Mouse (Mus musculus): ENCODE results near the gene Dip2c.

Dip2c gene

DNA sequence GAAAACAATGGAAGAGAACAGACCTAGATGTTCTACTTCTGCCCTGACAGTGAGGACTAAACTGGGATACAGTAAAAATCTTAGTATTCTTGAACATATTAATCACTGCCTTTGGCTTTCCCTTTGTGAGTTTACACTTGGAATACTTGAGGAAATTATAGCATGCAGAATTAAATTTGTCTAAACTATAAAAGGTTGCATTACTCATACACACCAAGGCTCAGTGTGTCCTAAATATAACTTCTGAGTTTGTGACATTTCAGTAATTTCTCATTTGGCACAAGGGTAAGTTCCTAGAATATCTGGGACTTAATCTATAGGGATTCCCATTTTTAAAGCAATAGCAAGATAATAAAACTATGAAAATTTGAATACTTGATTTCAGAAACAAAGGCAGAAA is 262.2 kb downstream of the Dip2c start:
- no peak for DNase-seq (ENCODE audit: low spot score in 2 of 2)

DNA sequence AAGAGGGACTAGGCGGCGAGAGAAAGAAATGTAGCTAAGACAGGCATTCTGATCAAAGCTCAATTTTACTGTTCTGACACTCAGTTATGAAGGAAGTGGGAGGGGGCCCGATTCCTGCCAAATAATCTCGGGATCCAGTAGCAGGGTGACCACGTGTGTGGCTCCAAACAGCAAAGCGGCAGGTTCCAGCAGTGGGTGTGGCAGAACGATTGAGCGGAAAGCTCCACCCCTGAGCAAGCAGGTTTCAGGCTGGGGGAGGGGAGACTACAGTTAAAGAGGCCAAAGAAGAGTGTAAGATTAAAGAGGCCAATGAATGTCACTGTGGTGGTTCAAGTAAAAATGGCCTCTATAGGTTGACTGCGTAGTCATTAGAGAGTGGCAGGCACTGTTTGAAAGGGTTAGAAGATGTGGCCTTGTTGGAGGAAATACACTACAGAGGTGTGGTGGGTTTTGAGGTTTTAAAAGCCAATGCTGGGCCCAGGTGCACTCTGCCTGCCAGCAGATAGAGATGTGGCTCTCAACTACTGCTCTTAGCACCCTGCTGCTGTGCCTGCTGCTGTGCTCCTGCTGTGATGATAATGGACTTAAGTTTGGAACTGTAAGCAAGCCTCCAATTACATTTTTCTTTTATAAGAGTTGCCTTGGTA is 271.5 kb downstream of the Dip2c start:
- DNase-seq (ENCODE audit: low spot score in 2 of 2), result no peak

DNA sequence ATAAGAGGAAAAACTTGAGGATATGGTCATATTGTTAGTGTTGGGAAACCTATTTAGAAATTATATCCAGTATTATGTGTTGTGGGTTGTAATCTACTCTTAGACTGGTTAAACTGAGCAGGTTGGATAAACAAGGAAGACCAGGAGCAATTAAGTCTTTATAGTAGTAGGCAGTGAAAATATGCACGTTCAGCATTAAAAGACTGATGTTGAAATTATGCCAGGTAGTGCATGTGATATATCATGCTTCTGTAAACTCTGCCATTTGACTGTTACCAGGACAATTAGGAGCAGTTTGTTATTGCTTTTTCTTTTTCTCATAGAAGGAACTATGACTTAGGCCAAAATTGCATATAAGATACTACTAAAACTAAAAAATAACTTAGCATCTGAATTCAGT is 285.8 kb downstream of the Dip2c start:
- DNase-seq (ENCODE audit: low spot score in 2 of 2), result no peak

GRCm38 (mm10) chr13:9562921-9563320 is 286.6 kb downstream of the Dip2c start:
- DNase-seq (ENCODE audit: low spot score in 2 of 2), result no peak

GRCm38 (mm10) chr13:9568852-9569251 is 292.5 kb downstream of the Dip2c start:
- DNase-seq (ENCODE audit: low spot score in 2 of 2), result peak; percentile 24 to 35

- DNase-seq (ENCODE audit: low spot score in 2 of 2), result no peak
These were observed 300.4 kb downstream of the Dip2c start for GRCm38 (mm10) chr13:9576686-9577085.

DNA sequence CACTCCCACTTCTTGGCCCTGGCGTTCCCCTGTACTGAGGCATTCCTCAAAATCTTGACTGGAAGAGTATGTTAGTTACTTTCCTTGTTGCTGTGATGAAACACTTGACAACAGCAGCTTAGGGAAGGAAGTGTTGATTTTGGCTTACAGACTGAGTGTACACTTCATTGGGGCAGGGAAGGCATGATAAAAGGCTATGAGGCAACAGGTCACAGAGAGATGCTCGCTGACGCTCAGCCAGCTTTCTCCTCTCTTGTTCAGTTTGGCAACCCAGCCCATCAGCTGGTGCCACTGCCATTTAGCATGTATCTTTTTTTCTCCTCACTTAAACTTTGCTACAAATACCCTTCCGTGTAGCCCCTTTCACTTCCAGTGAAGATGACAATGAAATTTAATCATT is 302.1 kb downstream of the Dip2c start:
- DNase-seq (ENCODE audit: low spot score in 2 of 2), result no peak

- no peak for DNase-seq (ENCODE audit: low spot score in 2 of 2)
These were observed 305.5 kb downstream of the Dip2c start for GRCm38 (mm10) chr13:9581821-9582220.

DNA sequence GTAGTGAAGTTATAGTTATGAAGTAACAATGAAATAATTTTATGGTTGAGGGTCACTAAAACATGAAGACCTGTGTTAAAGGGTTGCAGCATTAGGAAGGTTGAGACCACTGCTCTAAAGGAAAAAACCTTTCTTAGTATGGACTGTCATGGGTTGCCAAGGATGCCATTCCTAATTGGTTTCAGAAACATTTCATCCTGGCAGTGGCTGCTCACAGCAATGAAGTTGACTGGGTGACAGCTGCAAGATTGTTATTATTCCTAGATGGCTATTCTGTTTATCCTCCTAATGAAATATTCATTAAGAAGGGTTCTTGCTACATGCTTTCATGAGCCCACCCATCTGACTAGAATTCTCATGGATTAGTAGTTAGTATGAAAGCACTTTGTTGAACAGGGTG is 307.3 kb downstream of the Dip2c start:
- no peak for DNase-seq (ENCODE audit: low spot score in 2 of 2)

DNA sequence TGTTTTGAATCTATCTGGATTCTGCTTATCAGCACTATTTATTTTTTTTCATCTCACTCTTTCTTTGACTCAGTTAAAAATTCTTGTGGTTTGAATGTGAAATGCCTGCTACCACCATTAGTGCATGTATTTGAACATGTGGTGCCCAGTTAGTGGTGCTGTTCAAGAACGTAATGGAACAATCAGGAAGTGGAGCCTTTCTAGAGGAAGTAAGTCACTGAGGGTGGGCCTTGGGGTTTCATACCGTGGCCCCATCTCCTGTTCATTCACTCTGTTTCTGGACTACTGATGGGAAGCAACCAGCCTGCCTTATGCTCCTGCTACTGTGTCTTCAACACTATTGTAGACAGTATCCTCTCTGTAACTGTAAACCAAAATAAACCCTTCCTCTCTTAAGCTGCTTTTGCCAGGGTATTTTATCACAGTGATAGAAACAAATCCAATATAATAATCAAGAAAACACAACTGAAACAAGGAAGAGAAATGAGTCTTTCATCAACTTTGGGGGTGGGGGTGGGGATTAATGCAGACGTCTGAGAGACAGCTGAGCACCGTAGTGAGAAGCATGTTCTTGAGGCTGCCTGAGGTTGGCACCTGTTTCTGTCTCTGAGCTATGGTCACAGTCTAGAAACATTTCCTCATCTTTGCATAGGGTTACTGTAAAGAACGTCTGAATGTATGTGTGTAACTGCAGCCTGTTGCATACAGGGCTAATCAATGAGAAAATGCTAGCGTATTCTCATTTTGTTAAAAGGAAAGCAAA is 323.2 kb downstream of the Dip2c start:
- no peak for DNase-seq (ENCODE audit: low spot score in 2 of 2)

- no peak for DNase-seq (ENCODE audit: low spot score in 2 of 2)
These were observed 325.0 kb downstream of the Dip2c start for GRCm38 (mm10) chr13:9601350-9601749.

DNA sequence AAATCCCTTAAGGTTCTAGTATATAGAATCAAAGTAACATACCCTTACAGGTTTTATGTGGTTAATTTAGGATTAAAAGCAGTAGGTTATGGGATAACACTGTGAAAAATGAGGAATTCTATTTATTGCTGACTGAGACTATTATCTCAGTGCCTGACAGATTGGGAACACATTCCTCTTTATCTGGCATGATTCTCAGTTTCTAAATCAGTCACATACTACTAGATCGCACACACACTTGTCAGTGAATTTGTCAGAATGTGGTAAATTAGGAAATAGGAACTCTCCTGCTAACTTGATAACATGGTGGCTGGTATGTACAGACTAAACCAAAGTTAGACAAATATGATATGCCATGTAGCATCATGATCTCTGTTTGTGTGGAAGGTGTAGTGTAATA is 334.9 kb downstream of the Dip2c start:
- no peak for DNase-seq (ENCODE audit: low spot score in 2 of 2)

GRCm38 (mm10) chr13:9632684-9633083 is 356.4 kb downstream of the Dip2c start:
- no peak for DNase-seq (ENCODE audit: low spot score in 2 of 2)

DNA sequence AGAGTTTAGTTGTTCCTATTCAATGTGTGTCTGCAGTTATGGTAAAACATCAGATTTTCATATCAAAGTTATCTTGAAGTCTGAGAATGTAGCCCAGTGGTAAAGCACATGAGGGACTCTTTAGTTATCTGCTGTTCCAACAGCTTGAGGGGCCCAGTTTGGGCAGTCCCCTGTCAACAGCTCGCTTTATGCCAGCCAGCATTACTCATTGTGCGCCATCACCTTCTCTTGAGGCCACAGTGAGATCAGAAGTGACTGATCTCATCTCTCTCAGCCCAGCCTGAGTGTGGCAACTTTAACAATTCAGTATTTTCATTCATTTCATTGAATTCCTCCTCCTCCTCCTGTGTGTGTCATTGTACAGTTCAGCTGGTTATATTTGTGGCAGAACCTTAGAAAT is 359.6 kb downstream of the Dip2c start:
- no peak for DNase-seq (ENCODE audit: low spot score in 2 of 2)

- peak in 1 of 2 experiments; percentile 31 for DNase-seq (ENCODE audit: low spot score in 2 of 2)
These were observed 360.2 kb downstream of the Dip2c start for GRCm38 (mm10) chr13:9636505-9636904.

- DNase-seq (ENCODE audit: low spot score in 2 of 2), result no peak
These were observed 361.6 kb downstream of the Dip2c start for GRCm38 (mm10) chr13:9637949-9638348.

DNA sequence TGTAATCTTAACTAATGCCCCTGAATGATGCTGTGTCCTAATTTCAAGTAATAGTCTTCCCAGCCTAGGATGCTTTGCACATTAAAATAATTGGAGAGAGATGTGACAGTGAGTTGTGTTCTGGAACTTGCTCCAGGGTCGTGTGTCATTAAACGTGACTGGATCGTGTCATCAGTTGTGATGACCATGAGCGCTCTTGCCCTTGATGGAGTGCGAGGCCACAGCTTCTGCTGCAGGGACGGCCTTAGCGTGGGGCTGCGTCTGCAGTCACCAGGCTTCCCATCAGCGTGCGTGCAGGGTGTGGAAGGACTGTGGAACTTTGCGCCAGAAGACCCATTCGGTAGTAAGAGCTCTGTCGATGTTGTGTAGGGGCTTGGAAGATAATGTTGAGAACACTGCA is 372.4 kb downstream of the Dip2c start:
- no peak for DNase-seq (ENCODE audit: low spot score in 2 of 2)

GRCm38 (mm10) chr13:9649894-9650293 is 373.6 kb downstream of the Dip2c start:
- DNase-seq (ENCODE audit: low spot score in 2 of 2), result no peak

DNA sequence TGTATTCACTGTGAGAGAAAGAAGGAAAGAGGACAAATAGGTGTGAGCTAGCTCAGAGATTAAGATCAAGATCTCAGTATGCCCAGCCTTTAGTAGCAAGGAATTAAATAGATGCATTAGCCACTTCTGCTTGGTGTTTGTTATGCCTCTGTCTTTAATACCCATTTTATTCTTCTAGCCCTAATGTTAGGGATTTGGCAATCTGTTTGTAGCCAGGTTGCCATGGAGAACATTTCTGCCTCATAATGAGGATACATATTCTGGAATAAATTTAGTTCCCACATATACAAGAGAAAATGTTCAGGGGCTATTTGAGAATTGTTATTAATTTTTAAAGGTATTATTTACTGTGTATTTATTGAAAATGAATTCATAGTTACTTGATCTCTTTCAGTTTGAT is 374.3 kb downstream of the Dip2c start:
- DNase-seq (ENCODE audit: low spot score in 2 of 2), result no peak

- no peak for DNase-seq (ENCODE audit: low spot score in 2 of 2)
These were observed 376.7 kb downstream of the Dip2c start for GRCm38 (mm10) chr13:9653018-9653417.

- no peak for DNase-seq (ENCODE audit: low spot score in 2 of 2)
These were observed 380.3 kb downstream of the Dip2c start for GRCm38 (mm10) chr13:9656613-9657012.

DNA sequence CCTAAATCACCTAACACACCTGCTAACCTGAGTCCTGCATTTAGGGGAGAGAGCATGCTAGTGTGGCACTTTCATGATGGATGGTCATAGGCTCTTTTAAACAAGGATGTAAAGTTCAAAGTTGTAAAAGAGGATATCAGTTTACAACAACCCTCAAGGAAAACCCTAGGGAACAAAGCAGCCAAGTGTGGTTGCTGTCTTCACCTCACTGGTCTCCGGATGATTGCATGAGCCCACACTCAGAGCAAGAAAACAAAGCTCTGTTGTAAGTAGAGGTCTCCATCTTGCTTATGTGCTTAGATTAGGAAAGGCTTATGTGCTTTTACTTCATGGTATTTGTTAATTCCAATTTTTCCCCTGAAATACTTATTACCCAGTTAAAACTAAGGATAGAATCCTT is 384.4 kb downstream of the Dip2c start:
- DNase-seq (ENCODE audit: low spot score in 2 of 2), result no peak

DNA sequence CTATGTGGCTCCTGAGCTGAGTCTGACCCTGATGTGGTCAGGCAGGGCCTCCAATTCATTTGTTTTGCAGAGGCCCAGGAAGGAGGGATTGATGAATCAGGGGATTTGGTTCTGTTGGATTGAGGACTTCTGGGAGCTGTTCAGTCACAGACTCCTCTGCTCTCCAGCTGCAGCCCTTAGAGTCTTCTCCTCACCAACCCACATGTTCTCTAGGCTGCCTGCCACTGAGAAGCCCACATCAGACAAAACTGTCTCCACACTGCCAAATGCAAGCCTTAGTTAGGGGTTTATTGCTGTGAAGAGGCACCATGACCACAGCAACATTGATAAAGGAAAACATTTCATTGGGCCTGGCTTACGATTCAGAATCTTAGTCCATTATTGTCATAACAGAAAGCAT is 387.3 kb downstream of the Dip2c start:
- no peak for DNase-seq (ENCODE audit: low spot score in 2 of 2)

All from frontal cortex, postnatal 36 days (tissue).